Mouse (Mus musculus) c-Kit-positive CD71-positive TER-119-positive erythroid progenitor cells, embryonic 14.5 days (primary cell): Measurements from ENCODE around the gene L3mbtl3.

ENCODE experiments used
- DNase-seq: peaks from one replicate; pipeline ENCODE4 v3.0.0-alpha.2; 2013; ENCODE audit warnings: low spot score

The L3mbtl3 gene

GRCm38 (mm10) chr10:26375790-26376545 lies at the start of gene L3mbtl3:
Gene L3mbtl3 (minus strand): TSS chr10:26375971.
- peak; percentile 48 for DNase-seq

- no peak for DNase-seq
These were observed 45.4 kb upstream of the L3mbtl3 start for GRCm38 (mm10) chr10:26421168-26421567.

DNA sequence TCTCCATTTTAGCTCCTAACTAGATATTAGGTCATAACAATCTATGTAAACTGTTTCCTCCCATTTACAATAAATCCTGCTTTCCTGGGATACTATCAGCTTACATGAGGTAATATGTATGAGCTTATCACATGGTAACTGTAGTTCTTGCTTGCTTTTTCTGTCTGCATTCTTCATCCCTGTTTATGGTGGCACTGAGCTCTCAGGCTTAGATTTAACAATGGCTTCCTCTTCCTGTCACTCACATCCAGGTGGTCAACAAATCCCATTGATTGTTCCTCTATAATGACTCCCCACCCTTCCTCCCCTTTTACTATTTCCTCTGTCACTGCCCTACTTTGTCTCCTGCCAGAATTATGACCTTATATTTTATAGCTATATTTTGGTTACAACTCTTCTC lies 12.9 kb upstream of the L3mbtl3 start:
- DNase-seq: no peak

DNA sequence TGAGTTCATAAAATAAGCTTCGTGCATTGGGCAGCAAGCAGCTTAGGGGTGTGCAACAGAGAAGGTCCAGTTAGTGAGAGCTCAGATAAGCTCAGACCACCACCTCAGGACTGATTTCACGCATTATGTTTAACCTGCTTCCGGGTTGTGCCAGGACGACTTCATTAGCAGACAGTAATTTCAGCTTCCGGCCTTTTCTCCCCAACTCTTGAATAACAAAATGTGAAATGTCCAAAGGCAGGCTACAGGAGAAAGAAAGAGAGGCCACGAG lies 1.5 kb upstream of the L3mbtl3 start:
- no peak for DNase-seq

DNA sequence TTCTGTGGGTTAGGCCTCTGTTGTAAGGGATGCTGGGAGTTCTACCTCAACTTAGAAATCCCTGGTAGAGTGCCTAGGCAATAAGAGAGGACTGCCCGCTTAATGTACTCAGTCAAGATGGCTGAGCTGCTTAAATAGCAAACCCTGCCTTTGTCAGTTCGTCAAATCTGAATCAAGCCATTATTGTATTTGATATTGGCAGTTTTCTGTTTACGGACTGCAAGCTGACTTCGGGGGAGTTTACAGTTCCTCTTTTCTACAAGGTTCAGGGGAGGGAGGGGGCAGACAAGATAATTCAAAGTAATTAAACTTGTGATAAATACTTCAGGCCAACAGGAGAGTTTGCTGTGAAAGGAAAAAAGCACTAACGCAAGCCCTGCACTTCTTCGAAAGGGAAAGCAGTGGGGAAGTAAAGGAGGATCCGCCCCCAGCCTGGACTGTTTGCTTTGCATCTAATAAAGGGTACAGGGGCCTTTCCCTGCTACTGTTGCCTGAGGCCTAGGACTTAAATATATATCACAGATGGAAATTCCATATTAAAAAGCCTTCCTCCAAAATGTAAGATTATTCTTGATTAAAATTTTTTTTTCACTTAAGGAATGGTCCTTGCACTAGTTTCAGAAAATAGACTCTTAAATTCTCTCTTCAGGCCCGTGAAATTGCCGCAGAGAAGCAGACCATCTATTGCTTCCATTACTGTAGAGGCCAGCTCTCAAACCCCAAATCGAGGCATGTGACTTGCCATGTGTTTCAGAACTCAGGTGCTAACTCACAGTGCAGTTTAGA lies 968 bp upstream of the L3mbtl3 start:
- no peak for DNase-seq

DNA sequence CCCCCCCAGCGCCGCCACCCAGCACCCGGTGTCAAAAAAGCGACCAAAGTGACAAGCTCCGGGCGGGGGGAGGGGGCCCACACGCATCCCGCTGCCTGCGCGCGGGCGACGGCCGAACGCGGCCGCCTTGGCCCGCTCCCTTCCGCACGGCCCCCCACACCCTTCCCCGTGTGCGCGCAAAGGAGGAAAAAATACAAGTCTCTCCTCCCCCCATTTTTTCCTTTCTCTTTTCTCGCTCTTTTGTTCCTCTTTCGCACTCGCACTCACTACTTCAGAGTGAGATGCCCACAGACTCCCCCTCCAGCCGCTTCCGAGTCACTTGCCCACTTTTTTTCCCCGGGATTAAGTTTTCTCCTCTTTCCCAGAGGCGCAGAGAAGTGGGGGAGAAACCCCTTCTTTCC lies 420 bp downstream of the L3mbtl3 start:
- DNase-seq: no peak

GRCm38 (mm10) chr10:26374436-26375311 lies 1.1 kb downstream of the L3mbtl3 start:
- DNase-seq: no peak

DNA sequence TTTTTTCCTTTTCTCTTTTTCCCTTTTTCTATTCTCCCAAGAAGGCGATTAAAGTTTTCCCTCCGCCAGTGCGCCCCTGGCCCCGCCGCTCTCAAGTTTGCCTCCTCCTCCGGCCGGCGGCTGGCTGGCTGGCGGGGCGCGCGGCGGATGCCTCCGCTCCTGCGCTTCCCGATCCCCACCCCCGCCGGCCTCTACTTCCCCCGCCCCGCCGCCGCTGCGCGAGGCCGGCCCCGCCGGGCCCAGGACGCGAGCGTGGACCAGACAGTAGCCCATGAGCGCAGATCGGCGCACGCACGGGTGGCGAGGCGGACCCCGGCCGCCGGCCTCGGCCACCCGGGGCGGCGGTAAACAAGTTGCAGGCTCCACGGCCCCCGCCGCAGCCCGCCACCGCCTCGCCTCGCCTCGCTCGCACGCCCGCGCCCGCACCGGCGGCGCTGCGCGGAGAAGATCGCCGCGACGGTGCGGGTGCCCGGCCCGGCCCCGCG lies 1.8 kb downstream of the L3mbtl3 start:
- DNase-seq: no peak

DNA sequence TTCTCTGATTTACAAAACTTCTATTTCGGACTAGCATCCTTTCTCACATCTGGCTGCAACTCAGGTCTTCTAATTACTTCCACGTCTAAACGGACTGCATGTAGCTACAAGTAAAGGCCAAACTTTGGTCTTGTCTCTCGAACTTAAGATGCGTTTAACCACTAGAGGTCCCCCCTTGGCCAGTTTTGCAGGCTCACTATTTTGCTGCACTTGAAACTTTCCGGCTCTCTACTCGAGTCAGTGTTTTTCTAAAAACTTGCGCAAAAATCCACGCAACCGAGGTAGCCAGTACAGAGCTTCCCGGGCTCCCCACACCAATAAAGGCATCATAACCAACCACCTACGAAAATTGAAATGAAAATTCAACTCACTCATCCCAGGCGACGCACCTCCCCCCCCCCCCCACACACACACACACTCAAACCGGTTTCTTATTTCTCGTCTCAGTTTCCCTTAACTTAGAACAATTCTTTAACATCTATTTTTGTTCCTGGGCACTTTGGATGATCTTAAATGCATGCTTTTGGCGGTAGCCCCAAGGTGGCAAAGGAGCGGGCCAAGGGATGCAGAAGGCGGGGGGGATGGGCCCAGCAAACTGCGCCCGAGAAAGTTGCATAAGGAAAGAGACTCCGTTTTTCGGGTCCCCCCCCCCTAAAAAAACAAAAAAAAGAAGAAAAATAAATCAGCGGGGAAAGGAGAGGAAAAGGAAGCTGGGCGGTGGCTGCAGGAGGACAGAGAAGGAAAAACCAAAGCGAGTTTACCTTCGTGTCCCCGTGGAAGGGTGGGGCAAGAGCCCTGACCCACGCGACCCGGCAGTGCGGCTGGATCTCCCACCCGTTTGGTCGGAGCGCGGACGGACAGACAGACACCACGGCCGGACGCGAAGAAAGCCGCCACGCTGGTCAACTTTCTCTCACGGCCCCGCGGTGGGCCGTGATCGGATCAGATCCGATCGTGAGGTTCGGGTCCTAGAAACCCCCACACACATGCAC lies 2.5 kb downstream of the L3mbtl3 start:
- DNase-seq: peak; percentile 70

DNA sequence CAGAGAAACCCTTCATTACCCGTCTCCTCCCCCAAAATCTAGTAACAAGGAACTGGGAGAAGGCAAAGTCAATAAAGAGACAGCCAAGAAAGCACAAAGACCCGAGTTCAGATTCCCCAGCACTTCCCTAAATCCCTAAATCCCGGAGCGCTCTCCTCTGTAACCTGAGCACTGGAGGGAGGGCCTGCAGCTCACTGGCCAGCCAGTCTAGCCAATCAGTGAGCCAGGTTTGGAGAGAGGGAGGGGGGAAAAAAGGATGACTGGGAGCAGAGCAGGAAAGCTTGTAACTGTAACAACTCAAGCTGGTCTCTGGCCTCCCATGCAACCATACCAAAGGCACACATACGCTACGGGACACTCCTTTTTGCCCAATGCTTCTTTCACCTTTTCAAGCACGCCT lies 4.4 kb downstream of the L3mbtl3 start:
- DNase-seq: no peak

- DNase-seq: no peak
These were observed 10.8 kb downstream of the L3mbtl3 start for GRCm38 (mm10) chr10:26364942-26365341.

GRCm38 (mm10) chr10:26364326-26364856 lies 11.4 kb downstream of the L3mbtl3 start:
- DNase-seq: no peak

DNA sequence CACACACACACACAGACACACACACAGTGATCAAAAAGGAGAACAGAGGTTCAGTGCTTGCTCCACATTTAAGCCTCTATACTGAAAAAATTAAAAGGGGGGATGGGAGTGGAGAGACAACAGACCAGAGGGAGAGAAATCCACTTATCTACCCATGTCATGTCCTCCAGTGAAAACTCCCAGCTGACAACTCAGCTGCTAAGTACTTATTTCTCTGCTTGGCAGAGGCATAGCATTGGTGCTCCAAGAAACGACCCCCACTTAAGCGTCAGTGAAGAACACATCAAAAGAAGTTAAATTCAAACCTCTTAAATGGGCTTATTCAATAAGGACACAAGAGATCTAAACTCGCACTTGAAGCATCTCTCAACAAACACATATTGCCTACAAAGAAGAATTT lies 12.2 kb downstream of the L3mbtl3 start:
- DNase-seq: no peak

- no peak for DNase-seq
These were observed 17.0 kb downstream of the L3mbtl3 start for GRCm38 (mm10) chr10:26358798-26359197.

DNA sequence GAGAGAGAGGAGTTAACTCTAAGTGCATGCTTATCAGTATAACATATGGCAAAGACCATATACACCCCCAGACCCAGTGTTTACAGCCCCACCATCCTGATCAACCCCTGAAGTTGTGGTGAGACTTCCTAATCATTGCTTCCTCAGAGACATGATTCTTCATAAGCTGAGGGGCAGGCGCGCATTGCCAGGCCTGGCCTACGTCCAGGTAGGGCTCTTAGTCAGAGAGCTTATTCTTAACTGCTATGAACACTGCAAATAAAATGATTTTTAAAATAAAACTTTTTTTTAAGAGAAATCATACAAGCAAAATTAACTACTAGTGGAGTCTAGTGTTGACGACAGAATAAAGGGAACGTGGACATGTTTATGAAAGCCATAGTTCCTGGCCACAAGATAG lies 17.5 kb downstream of the L3mbtl3 start:
- no peak for DNase-seq

- DNase-seq: no peak
These were observed 22.0 kb downstream of the L3mbtl3 start for GRCm38 (mm10) chr10:26353781-26354180.

GRCm38 (mm10) chr10:26351129-26351738 lies 24.5 kb downstream of the L3mbtl3 start:
- DNase-seq: no peak

- no peak for DNase-seq
These were observed 25.6 kb downstream of the L3mbtl3 start for GRCm38 (mm10) chr10:26350153-26350552.

- DNase-seq: no peak
These were observed 28.2 kb downstream of the L3mbtl3 start for GRCm38 (mm10) chr10:26347614-26348013.

- no peak for DNase-seq
These were observed 29.9 kb downstream of the L3mbtl3 start for GRCm38 (mm10) chr10:26345879-26346278.
